Mouse (Mus musculus): ENCODE results near the gene Mex3a. TPM values are rescaled to one million over a fixed set of nuclear protein-coding genes. Genes with fewer than 3 reads are reported as not detected.

Gene Mex3a
- polyA plus RNA-seq, 1 experiment from 2014 or later = 21.5 TPM

- no peaks in the 10 kb centered on the region for H3K9me3 ChIP-seq (ENCODE audit: control insufficient read depth, low read length)
- H3K4me3 ChIP-seq (ENCODE audit: low read depth, low read length) = peak overlapping the region; percentile 89
- peaks cover 18% of the 10 kb centered on the region for H3K36me3 ChIP-seq (ENCODE audit: control insufficient read depth, insufficient read depth, low read length)
- peak overlapping the region; percentile 97; the same call in 1 of the 2 replicates for H3K27ac ChIP-seq (replicated peaks; ENCODE audit: low read depth, low read length)
- ATAC-seq (ENCODE audit: low read depth) (no peak), DNase-seq (ENCODE audit: low spot score) (no peak)
- H3K4me2 ChIP-seq (ENCODE audit: low read depth, low read length) = peak overlapping the region; percentile 86
- H3K4me1 ChIP-seq (ENCODE audit: control insufficient read depth, insufficient read depth, low read length) = peaks cover 13% of the 10 kb centered on the region
- peak overlapping the region; percentile 88 for H3K9ac ChIP-seq (ENCODE audit: low read depth, low read length)
- no peaks in the 10 kb centered on the region for H3K27me3 ChIP-seq (replicated peaks; ENCODE audit: control insufficient read depth, insufficient read depth, low read length)
- 21% methylated on average over 16 of the region's 16 CpGs for WGBS
Measured at GRCm38 (mm10) chr3:88552082-88552645, 20.0 kb downstream of the Mex3a start.

GRCm38 (mm10) chr3:88552676-88553524, 20.7 kb downstream of the Mex3a start, which contains the start of gene Lamtor2:
Gene Lamtor2 (minus strand): TSS chr3:88553074.
- Histone ChIP-seq H3K9ac (ENCODE audit: low read depth, low read length) (peak within 1 kb of the TSS; percentile 88), H3K27me3 (replicated peaks; ENCODE audit: control insufficient read depth, insufficient read depth, low read length) (no peaks in the 10 kb centered on the region), H3K4me1 (ENCODE audit: control insufficient read depth, insufficient read depth, low read length) (peaks cover 13% of the 10 kb centered on the region), H3K4me2 (ENCODE audit: low read depth, low read length) (peak within 1 kb of the TSS; percentile 86), H3K27ac (replicated peaks; ENCODE audit: low read depth, low read length) (peak within 1 kb of the TSS; percentile 97), H3K4me3 (ENCODE audit: low read depth, low read length) (peak within 1 kb of the TSS; percentile 89), H3K36me3 (ENCODE audit: control insufficient read depth, insufficient read depth, low read length) (peaks cover 25% of the 10 kb centered on the region), H3K9me3 (ENCODE audit: control insufficient read depth, low read length) (no peaks in the 10 kb centered on the region)
- ATAC-seq (ENCODE audit: low read depth) (peak; percentile 92), DNase-seq (ENCODE audit: low spot score) (peak; percentile 99)
- under 1% methylated on average over 48 of the region's 48 CpGs for WGBS

GRCm38 (mm10) chr3:88553525-88553879, 21.3 kb downstream of the Mex3a start, which contains the start of gene Ubqln4:
Gene Ubqln4 (plus strand): TSS chr3:88553758.
- H3K4me2 ChIP-seq (ENCODE audit: low read depth, low read length) = peak within 1 kb of the TSS; percentile 86
- 4% methylated on average over 4 of the region's 37 CpGs for WGBS
- peak within 1 kb of the TSS; percentile 89 for H3K4me3 ChIP-seq (ENCODE audit: low read depth, low read length)

GRCm38 (mm10) chr3:88553880-88554586, 21.8 kb downstream of the Mex3a start:
- under 1% methylated on average over 24 of the region's 41 CpGs for WGBS
- Histone ChIP-seq H3K4me1 (ENCODE audit: control insufficient read depth, insufficient read depth, low read length) (peaks cover 13% of the 10 kb centered on the region), H3K4me3 (ENCODE audit: low read depth, low read length) (peak overlapping the region; percentile 89), H3K27me3 (replicated peaks; ENCODE audit: control insufficient read depth, insufficient read depth, low read length) (no peaks in the 10 kb centered on the region), H3K9me3 (ENCODE audit: control insufficient read depth, low read length) (no peaks in the 10 kb centered on the region), H3K9ac (ENCODE audit: low read depth, low read length) (peak overlapping the region; percentile 88), H3K4me2 (ENCODE audit: low read depth, low read length) (peak overlapping the region; percentile 86), H3K36me3 (ENCODE audit: control insufficient read depth, insufficient read depth, low read length) (peaks cover 36% of the 10 kb centered on the region), H3K27ac (replicated peaks; ENCODE audit: low read depth, low read length) (peak overlapping the region; percentile 97)
- peak; percentile 78 for DNase-seq (ENCODE audit: low spot score)
- peak; percentile 35 for ATAC-seq (ENCODE audit: low read depth)

More at GRCm38 (mm10) chr3:88553525-88553879, 21.3 kb downstream of the Mex3a start, which contains the start of gene Ubqln4:
- DNase-seq (ENCODE audit: low spot score) (peak; percentile 91), ATAC-seq (ENCODE audit: low read depth) (peak; percentile 91)
- Histone ChIP-seq H3K9ac (ENCODE audit: low read depth, low read length) (peak within 1 kb of the TSS; percentile 88), H3K27me3 (replicated peaks; ENCODE audit: control insufficient read depth, insufficient read depth, low read length) (no peaks in the 10 kb centered on the region), H3K4me1 (ENCODE audit: control insufficient read depth, insufficient read depth, low read length) (peaks cover 13% of the 10 kb centered on the region), H3K27ac (replicated peaks; ENCODE audit: low read depth, low read length) (peak within 1 kb of the TSS; percentile 97), H3K9me3 (ENCODE audit: control insufficient read depth, low read length) (no peaks in the 10 kb centered on the region), H3K36me3 (ENCODE audit: control insufficient read depth, insufficient read depth, low read length) (peaks cover 31% of the 10 kb centered on the region)

GRCm38 (mm10) chr3:88555069-88555605, 22.9 kb downstream of the Mex3a start:
- H3K4me2 ChIP-seq (ENCODE audit: low read depth, low read length) = peak overlapping the region; percentile 86; the same call in 1 of the 2 replicates
- WGBS = 77% methylated on average over 2 of the region's 5 CpGs

GRCm38 (mm10) chr3:88555731-88556130, 23.5 kb downstream of the Mex3a start:
- no peaks in the 10 kb centered on the region for H3K27me3 ChIP-seq (replicated peaks; ENCODE audit: control insufficient read depth, insufficient read depth, low read length)
- peaks cover 13% of the 10 kb centered on the region for H3K4me1 ChIP-seq (ENCODE audit: control insufficient read depth, insufficient read depth, low read length)
- peaks cover 53% of the 10 kb centered on the region for H3K36me3 ChIP-seq (ENCODE audit: control insufficient read depth, insufficient read depth, low read length)
- H3K9me3 ChIP-seq (ENCODE audit: control insufficient read depth, low read length) = no peaks in the 10 kb centered on the region
- no peak overlapping the region; the same call in 1 of the 2 replicates for H3K9ac ChIP-seq (ENCODE audit: low read depth, low read length)
- DNase-seq (ENCODE audit: low spot score) (no peak), ATAC-seq (ENCODE audit: low read depth) (no peak)
- H3K27ac ChIP-seq (replicated peaks; ENCODE audit: low read depth, low read length) = no peak overlapping the region
- WGBS = 95% methylated on average over 6 of the region's 6 CpGs
- no peak overlapping the region for H3K4me2 ChIP-seq (ENCODE audit: low read depth, low read length)
- no peak overlapping the region for H3K4me3 ChIP-seq (ENCODE audit: low read depth, low read length)

More at GRCm38 (mm10) chr3:88555069-88555605, 22.9 kb downstream of the Mex3a start:
- DNase-seq (ENCODE audit: low spot score) = no peak
- Histone ChIP-seq H3K4me1 (ENCODE audit: control insufficient read depth, insufficient read depth, low read length) (peaks cover 13% of the 10 kb centered on the region), H3K27ac (replicated peaks; ENCODE audit: low read depth, low read length) (no peak overlapping the region), H3K36me3 (ENCODE audit: control insufficient read depth, insufficient read depth, low read length) (peaks cover 47% of the 10 kb centered on the region), H3K4me3 (ENCODE audit: low read depth, low read length) (no peak overlapping the region), H3K27me3 (replicated peaks; ENCODE audit: control insufficient read depth, insufficient read depth, low read length) (no peaks in the 10 kb centered on the region), H3K9ac (ENCODE audit: low read depth, low read length) (0 out of 2 replicates have a peak overlapping the region, but pooled peaks have one; percentile 26), H3K9me3 (ENCODE audit: control insufficient read depth, low read length) (no peaks in the 10 kb centered on the region)
- ATAC-seq (ENCODE audit: low read depth) = no peak

- H3K4me2 ChIP-seq (ENCODE audit: low read depth, low read length) = no peak overlapping the region
- no peak overlapping the region for H3K27ac ChIP-seq (replicated peaks; ENCODE audit: low read depth, low read length)
- no peak overlapping the region for H3K4me3 ChIP-seq (ENCODE audit: low read depth, low read length)
- H3K9me3 ChIP-seq (ENCODE audit: control insufficient read depth, low read length) = no peaks in the 10 kb centered on the region
- ATAC-seq (ENCODE audit: low read depth) (no peak), DNase-seq (ENCODE audit: low spot score) (no peak)
- no peak overlapping the region for H3K9ac ChIP-seq (ENCODE audit: low read depth, low read length)
- H3K36me3 ChIP-seq (ENCODE audit: control insufficient read depth, insufficient read depth, low read length) = peaks cover 62% of the 10 kb centered on the region
- no peaks in the 10 kb centered on the region for H3K27me3 ChIP-seq (replicated peaks; ENCODE audit: control insufficient read depth, insufficient read depth, low read length)
- 89% methylated on average over 8 of the region's 8 CpGs for WGBS
- peaks cover 11% of the 10 kb centered on the region for H3K4me1 ChIP-seq (ENCODE audit: control insufficient read depth, insufficient read depth, low read length)
Measured at GRCm38 (mm10) chr3:88556616-88557015, 24.4 kb downstream of the Mex3a start.

- 94% methylated on average over 9 of the region's 9 CpGs for WGBS
Measured at GRCm38 (mm10) chr3:88559596-88559995, 27.4 kb downstream of the Mex3a start.

More at GRCm38 (mm10) chr3:88559596-88559995, 27.4 kb downstream of the Mex3a start:
- H3K27ac ChIP-seq (replicated peaks; ENCODE audit: low read depth, low read length) = no peak overlapping the region
- no peak overlapping the region for H3K4me3 ChIP-seq (ENCODE audit: low read depth, low read length)
- ATAC-seq (ENCODE audit: low read depth) (no peak), DNase-seq (ENCODE audit: low spot score) (no peak)
- H3K9ac ChIP-seq (ENCODE audit: low read depth, low read length) = no peak overlapping the region
- no peaks in the 10 kb centered on the region for H3K27me3 ChIP-seq (replicated peaks; ENCODE audit: control insufficient read depth, insufficient read depth, low read length)
- peaks cover 1% of the 10 kb centered on the region; the same call in 1 of the 2 replicates for H3K4me1 ChIP-seq (ENCODE audit: control insufficient read depth, insufficient read depth, low read length)
- peaks cover 91% of the 10 kb centered on the region for H3K36me3 ChIP-seq (ENCODE audit: control insufficient read depth, insufficient read depth, low read length)
- no peak overlapping the region for H3K4me2 ChIP-seq (ENCODE audit: low read depth, low read length)
- H3K9me3 ChIP-seq (ENCODE audit: control insufficient read depth, low read length) = no peaks in the 10 kb centered on the region
